Mouse (Mus musculus) yolk sac, embryonic 10.5 days (tissue): ENCODE results near the gene Foxo3.

Experiments
- DNase-seq: peaks from one replicate; pipeline ENCODE4 v3.0.0-alpha.2; 2017; ENCODE audit warnings: low spot score

Foxo3 gene

DNA sequence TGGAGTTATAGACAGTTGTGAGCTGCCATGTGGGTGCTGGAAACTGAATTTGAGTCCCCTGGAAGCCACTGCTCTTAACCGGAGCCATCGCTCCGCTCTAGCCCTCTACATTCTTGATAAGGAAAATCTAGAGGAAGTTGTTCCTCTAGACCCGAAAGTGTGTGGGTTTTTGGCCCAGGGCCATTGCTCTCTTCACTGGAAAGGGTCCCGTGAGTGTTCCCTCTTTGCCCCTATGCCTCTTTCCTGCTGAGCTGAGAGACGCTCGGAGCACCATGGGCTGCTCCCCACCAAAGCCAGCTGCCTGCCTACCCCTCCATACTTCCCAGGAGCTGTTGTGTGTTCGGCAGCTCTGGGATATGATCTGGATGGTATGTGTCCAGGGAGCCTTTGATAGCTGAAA lies 96.2 kb downstream of the Foxo3 start:
- no peak for DNase-seq

DNA sequence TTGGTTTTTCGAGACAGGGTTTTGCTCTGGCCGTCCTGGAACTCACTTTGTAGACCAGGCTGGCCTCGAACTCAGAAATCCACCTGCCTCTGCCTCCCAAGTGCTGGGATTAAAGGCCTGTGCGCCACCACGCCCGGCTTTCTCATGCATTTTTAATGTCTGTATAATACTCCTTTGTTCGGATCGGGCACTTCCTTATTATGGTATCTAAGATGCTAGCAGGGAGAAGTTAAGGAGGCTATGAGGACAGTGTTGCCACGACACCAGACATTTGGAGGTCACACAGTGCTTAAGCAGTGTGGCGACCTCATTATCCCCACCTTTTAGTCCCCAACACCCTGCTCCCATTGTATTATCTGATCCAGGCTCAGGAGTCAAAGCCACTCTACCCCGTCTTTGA lies 97.8 kb downstream of the Foxo3 start:
- DNase-seq = no peak

DNA sequence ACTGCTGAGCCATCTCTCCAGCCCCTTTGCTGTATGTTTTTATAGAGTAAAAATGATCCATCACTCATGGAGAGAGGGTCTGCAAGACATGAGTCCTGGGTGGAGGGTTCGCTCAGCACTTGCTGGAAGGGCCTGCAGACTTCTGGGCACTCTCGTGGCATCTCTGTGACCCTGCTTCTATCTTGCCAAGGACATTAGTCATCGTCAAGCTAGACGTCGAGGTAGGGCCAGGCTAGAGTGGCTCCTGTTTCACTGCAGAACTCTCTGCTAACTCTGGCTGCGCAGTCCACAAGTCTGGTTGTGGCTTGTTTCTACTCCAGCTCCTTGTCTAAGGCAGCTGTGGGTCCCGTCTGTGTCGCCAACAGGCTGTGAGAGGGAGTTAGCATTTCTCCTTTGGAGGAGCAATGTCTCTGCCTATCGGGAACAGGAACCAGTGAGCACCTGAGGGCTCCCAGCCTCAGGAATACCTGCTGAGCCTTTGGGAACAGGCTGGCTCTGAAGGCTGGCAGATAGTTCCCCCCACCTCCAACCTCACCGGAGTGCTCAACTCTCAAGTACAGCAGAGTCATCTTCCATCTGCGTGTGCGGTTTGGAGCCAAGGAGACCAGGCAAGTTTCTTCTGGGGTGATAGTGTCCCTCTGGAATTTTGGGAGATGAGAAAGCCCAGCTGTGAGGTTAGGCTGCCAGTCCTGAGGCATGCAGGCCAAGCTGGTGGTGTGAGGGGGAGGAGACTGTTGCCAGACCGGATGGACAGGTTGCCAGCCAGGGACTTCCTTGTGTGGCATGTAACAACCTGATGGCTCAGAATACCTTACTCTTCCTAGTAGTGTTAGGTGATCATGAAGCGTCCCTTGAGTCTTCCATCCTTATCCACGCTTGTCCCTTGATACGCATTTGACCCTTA lies 98.5 kb downstream of the Foxo3 start:
- DNase-seq = no peak

DNA sequence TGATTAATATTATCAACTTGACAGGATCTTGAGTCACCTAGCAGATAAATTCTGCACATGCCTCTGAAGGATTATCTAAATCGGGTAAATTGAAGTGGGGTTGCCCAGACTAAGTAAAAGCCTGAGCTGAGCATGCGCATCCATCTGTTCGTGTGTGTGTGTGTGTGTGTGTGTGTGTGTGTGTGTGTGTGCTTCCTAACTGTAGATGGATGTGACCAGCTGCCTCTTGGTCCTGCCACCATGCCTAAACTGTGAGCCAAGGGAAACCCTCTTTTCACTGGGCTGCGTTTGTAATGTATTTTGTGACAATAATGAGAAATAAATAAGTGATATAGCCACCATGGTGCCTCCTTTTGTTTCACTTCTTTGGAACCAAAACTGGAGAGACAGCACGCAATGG lies 102.3 kb downstream of the Foxo3 start:
- no peak for DNase-seq

DNA sequence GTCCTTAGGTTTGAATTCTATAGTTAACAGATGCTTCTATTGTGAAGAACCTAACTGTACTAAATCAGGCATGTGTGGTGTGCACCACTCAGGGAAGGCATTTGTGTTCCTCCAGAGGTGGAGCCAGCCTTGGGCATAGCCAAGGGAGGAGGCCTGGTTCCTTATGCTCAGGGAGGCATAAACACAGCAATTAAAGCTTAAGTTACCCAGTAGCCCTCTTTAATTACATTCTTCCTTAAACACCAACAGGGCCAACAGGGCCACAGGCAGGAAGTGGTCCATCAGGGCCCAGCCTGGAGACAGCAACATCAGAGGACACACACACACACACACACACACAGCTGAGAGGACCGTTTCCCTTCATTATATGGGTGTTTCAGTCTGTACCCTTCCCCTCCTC lies 102.7 kb downstream of the Foxo3 start:
- no peak for DNase-seq

DNA sequence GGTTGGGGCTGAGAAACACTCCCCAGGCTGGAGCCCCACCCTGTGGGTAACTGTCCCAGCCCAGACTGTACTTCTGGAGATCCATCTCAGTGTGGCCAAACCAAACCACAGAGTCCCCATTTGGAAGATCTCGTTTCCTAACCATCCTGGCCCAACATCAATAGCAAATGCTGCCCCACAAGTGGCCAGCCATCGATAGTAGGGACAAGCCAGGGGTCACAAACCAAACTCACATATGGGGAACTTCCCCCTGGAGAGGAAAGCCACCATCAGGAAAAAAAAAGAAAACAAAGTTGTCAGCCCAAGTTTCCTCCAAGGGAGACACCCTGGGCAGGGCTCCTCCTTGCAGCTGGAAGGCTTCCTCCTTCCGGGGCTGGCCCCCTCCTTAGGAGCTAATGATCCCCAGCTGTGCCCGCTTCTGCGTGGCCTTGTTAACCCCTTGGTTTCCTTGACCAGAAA lies 105.6 kb downstream of the Foxo3 start:
- no peak for DNase-seq

DNA sequence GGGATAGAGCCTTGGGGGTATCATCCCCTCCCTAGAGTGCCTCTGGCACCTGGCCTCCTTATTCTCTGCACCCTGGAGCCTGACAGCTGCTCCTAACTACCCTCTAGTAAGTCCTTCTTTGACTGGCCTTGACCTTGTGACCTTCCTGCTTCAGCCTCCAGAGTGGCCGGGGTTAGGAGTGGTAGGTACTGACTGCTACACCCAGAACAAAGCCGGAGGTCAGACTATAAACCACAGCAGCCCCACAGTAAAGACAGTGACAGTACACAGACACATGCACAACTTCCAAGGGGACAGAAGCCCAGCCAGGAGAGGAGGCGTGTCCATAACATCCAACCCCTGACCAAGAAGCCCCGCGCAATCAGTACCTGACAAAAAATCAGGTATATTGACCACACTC lies 106.4 kb downstream of the Foxo3 start:
- no peak for DNase-seq

DNA sequence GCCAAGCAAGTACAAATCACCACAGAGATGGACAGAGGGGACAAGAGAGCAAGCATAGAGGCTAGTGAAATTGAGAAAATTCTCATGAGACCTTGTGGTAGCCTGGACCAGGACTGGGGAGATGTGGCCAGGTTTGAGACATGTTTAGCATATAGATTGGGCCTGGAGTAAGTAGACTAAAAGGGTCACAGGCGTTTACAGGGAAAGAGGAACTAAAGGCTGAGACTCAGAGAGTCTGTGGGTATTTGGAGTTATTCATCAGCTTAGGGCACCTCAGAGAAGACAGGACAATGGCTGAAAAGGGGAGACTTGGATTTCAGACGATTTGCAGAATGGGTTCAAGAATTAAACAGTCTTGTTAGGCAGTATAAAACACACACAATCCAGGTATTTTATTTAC lies 121.8 kb downstream of the Foxo3 start:
- DNase-seq = no peak

DNA sequence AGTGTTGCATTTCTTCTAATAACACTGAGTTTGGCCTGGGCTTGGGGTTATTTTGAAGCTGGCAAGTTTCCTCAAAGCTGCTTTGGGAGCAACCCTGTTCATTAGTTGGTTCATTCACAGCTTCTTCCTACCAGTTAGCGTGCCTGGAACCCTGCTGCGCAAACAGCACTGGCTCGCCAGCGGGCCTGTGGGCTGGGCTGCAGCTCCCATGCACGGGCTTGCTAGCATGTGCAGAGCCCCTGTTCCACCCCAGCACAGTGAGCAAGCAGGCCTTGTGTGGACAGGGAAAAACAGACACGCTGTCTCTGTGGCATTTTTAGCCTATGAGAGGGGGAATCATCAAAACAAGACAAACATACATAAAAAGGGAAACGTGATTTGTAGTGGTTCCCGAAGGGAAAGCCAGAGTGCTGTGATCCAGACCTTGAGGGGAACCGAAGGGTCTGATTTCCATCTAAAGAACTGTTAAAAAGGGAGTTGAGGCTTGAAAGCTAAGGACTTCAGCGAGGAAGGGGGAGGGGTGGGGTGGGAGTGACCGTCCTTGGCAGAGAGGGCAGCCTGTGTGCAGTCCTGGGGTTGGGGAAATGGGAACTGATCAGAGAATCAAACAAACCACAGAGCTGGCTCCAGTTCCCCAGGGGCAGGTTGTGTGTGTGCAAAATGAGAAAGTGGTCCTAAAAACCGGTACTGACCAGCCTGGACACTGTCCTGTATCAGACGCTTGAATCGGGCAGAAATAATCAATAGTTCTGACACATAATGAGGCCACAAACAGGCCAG lies 123.9 kb downstream of the Foxo3 start:
- DNase-seq = no peak

DNA sequence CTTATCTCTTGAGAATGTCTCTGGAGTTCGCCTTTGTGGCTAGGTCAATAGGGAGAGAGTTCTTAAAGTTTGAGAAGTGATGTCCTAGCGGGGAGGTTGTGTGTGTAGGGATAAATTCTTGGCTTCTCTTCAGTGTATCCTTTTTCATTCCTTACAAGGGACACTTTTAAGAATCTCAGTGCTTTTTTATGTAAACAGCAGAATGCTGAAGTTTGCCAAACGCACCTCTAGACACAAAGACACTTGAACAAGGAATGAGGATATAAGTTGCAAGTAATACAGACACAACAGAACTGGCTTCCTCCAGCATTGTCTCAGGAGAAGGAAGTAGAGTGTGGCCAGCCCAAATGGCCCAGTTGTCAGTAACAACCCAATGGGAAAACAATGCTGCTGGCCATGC lies 126.8 kb downstream of the Foxo3 start:
- DNase-seq = no peak

DNA sequence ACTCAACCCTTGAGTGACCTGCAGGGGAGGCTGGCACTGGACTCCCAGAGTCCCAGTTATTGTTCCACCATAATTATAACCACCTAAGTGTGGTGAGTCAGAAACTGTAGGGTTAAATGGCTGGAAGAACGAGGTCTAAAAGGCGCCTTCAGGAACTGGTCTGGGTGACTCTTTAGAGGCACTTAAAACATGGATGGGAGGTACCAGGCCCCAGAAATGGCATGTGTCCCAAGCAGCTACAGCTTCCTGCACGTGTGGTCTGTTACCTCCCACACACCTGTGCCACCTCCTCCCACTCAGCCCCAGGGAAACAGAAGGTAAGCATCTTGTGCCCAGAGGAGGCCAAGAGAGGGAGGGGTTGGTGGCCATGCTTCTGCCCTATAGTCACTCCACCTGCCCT lies 128.2 kb downstream of the Foxo3 start:
- DNase-seq = no peak

DNA sequence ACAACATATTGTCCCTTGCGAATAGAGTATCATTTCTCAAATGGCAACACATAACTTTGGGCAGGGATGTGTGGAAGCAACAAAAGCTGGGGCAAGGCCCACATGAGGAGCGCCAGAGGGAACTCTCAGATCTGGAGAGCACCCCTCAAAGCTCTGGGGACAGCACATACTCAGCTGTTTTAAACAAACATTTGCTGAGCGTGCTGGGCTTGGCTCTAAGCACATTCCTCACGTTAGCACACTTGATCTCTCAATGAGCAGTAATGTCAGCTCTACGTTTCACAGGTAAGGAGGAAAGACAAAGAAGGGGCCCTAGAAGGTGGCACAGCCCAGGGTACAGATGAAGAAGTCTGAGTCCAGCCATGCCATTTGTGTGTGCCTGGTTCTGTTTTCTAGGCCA lies 131.3 kb downstream of the Foxo3 start:
- no peak for DNase-seq

DNA sequence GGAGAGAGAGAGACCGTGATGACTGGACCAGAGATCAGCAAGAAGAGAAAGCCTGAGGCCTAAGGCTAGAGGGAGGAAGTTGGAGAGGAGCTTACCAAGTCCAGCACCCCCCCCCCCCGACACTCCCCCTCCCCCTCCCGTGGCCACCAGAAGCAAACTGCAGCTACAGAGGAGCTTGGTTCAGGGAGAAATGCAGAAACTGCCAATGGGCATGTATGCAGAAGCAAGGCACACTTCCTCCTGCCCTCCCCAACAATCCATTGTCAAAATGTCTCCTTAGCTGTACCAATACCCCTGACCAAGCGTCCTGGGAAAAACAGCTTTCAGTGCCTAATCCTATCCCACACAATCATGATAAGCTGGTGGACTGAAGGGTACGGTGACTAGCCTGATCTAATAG lies 131.8 kb downstream of the Foxo3 start:
- no peak for DNase-seq

DNA sequence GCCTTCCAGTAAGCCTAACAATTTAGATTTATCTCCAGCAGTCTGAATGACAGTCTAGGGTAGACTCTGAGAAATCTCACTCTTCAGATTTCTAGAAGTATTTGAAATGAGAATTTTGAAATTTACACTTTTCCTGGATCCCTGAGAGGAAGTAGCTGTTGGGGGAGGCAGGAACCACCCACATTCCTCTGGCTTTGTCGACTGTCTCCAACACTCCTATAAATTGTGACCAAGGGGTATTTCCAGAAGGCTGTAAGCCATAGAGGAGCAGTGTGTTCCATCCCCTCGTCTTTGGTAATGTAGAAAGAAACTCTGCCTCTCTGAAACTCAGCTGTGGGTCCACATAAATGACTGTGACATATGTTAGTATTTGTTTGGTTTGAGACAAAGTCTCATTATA lies 132.4 kb downstream of the Foxo3 start:
- DNase-seq = no peak

DNA sequence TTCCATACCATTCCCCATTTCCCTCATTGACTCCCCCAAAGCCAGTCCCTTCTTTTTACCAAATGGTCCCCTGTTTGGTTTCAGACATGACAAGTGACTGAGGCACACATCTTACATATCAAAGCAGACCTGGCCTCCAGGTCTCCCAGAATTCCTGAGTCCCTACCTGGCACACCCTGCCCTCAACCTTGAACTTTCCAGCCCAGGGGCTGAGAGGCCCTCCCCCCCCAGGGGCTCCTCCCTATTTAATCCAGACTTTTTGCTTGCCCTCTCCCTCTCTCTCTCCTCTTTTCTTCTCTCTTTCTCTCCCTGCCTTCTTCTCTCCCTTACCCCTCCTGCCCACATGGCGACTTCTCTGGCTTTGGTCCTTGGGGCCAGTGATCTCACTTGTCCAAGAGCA lies 133.8 kb downstream of the Foxo3 start:
- DNase-seq = no peak

DNA sequence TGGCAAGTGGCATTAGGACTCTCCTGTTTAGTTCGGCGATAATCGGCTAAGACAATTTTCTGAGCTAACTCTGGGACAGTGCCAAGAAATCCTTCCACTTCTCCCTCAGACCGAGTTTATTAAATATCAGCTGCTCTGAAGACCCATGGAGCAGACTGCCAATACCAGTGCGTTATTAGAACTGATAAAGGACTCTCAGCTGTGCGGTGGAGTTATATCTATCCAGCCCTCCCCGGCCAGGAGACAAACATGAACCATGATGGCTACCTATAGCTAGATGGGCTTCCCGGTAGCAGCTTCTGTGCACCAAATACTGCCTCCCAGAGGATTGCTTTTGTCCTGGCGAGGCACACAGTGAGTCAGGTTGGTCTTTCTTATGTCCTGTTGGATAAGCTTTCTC lies 134.5 kb downstream of the Foxo3 start:
- no peak for DNase-seq

DNA sequence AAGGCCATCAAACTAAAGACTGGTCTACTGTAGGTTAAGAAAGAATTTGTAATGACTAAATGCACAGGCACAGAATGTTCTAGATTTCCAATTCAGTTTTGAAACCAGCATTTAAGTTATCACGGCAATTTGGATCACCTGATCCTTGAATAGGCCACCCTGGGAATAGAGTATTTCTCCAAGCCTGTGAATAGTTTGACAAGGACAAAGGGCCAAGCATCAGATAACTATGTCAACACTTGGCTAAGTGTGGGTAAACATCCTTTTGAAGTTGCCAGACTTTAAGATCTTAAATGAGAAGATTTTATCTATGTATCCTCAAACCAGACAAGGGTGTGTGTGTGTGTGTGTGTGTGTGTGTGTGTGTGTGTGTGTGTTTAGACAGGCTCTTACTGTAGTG lies 136.8 kb downstream of the Foxo3 start:
- DNase-seq = peak; percentile 32

DNA sequence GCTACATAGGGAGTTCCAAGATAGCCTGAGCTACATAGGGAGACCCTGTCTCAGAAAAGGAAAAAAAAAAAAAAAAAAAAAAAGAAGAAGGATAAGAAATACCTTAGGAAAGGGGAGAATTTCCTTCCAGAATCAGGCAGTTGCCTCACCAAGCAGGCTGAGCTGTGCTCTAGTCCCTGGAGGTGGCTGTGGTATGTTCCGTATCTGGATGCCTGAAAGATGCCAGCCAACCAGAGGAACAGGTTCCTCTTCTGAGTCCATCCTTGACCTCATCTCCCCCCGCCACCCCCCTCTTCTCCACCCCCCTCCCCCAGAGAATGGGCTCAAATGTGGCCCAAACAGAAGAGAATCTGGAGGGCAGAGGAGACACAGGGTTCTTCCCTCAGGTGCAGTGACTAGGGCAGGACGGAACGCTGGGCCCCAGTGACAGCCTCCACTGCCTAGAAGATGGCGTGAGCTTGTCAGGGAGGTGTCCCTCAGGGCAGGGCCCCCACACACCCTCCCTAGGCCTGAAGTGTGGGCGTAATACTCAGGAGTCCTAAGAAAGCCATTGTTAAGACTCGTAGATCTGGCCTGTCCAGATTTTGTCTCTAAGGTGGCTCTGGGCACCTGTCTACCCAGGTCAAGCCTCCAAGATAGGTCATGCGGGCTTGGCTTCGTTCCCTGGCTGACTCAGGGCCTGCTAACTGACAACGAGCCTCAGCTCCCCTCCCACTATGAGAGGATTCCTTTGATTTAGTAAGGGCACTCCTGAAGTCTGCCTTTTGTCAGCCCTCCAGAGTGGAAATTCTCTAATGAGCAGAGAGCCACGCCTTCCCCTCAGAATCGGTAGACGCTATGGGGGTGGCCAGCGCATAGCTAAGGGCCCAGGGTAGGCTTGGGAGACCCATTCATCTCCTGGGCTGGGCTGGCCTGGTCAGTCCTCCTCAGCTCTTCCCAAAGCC lies 141.5 kb downstream of the Foxo3 start:
- no peak for DNase-seq
